In the genomic region with DNA sequence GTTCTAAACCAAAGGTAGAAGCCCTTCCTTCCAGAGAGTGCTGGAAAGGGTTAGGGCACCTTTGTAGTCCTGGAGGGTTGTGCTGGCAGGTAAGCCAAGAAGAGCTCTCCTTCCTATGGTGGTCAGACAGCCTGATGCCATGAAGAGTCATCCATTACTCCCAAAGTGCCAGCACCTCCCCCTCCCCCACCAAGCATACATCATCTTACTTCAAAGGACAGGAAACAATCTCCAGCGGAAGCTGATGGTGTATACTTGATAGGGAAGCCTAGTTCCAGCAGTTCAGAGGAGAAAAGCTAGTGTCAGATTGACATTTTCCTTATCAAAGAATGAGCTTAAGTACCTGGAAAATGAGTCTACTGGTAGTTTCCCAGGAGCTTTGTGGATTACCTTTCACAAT, we compare ENCODE assay signal across 9 mouse cellular contexts. TPM values are rescaled to one million over a fixed set of nuclear protein-coding genes. Genes with fewer than 3 reads are reported as not detected.
DNase-seq lines count a peak whose midpoint lies in the region; ATAC-seq and TF ChIP-seq lines count a peak whose summit lies in the region.
"Had no signal": no experiment of that assay in that cellular context is flagged by ENCODE, and none has a peak within 500 bp of the region (broad histone marks: within the 10 kb centered on the region; RNA-seq: fewer than 3 reads in every experiment).

No protein-coding gene starts in this region.

- H3K27ac ChIP-seq in heart, embryonic 15.5 days: no peak overlapping the region
- no peak overlapping the region for H3K27ac ChIP-seq in liver, embryonic 16.5 days (ENCODE audit: low read length)
- no peak overlapping the region for H3K27ac ChIP-seq in stomach, postnatal 0 days (replicated peaks)

- no peaks in the 10 kb centered on the region for H3K27me3 ChIP-seq in C2C12 (ENCODE audit: control insufficient read depth, insufficient read depth, insufficient read length)
- no peaks in the 10 kb centered on the region for H3K27me3 ChIP-seq in heart, embryonic 15.5 days
- H3K27me3 ChIP-seq in liver, embryonic 16.5 days (ENCODE audit: control insufficient read depth, insufficient read depth, low read depth, low read length): no peaks in the 10 kb centered on the region
- no peaks in the 10 kb centered on the region for H3K27me3 ChIP-seq in stomach, postnatal 0 days (ENCODE audit: control insufficient read depth, insufficient read depth, low read length)

- peak; percentile 58 for DNase-seq in adrenal gland, postnatal 14 days
- DNase-seq in adrenal gland, postnatal 25 days: no peak
- DNase-seq in stomach, postnatal 0 days (ENCODE audit: low spot score): no peak
- DNase-seq in frontal cortex, postnatal 10 days (ENCODE audit: low spot score in 2 of 2): no peak
- no peak for DNase-seq in ovary, adult 18-20 months (ENCODE audit: low spot score)

- H3K4me2 ChIP-seq in heart, embryonic 15.5 days: peak overlapping the region; percentile 76
- H3K4me2 ChIP-seq in liver, embryonic 16.5 days (ENCODE audit: low read depth, low read length): peak overlapping the region; percentile 45
- H3K4me2 ChIP-seq in stomach, postnatal 0 days (replicated peaks; ENCODE audit: low read depth): peak overlapping the region; percentile 43

- H3ac ChIP-seq in C2C12 (ENCODE audit: control insufficient read depth, insufficient read length, low read depth): no peak overlapping the region

- H3K9me3 ChIP-seq in heart, embryonic 15.5 days (replicated peaks): no peaks in the 10 kb centered on the region
- no peaks in the 10 kb centered on the region for H3K9me3 ChIP-seq in liver, embryonic 16.5 days (replicated peaks; ENCODE audit: control insufficient read depth, low read length)
- no peaks in the 10 kb centered on the region for H3K9me3 ChIP-seq in stomach, postnatal 0 days (ENCODE audit: control insufficient read depth, low read length)

- peak overlapping the region; percentile 0 for H3K4me3 ChIP-seq in C2C12 (ENCODE audit: insufficient read depth, poor library complexity, severe bottlenecking)
- H3K4me3 ChIP-seq in heart, embryonic 15.5 days: peak overlapping the region; percentile 30
- peak overlapping the region; percentile 4 for H3K4me3 ChIP-seq in liver, embryonic 16.5 days (ENCODE audit: low read depth, low read length)
- peak overlapping the region; percentile 15; the same call in 1 of the 2 replicates for H3K4me3 ChIP-seq in stomach, postnatal 0 days (ENCODE audit: low read depth, low read length)

- 18% methylated on average over 1 of the region's 1 CpGs for WGBS in heart, embryonic 15.5 days
- 19% methylated on average over 1 of the region's 1 CpGs for WGBS in liver, embryonic 16.5 days (ENCODE audit: insufficient replicate concordance)
- 39% methylated on average over 1 of the region's 1 CpGs for WGBS in stomach, postnatal 0 days

- H3K79me3 ChIP-seq in C2C12 (ENCODE audit: low read depth): peaks cover 51% of the 10 kb centered on the region

- no peak overlapping the region for H3K9ac ChIP-seq in heart, embryonic 15.5 days
- no peak overlapping the region for H3K9ac ChIP-seq in liver, embryonic 16.5 days (ENCODE audit: low read depth, low read length)
- 0 out of 2 replicates have a peak overlapping the region, but pooled peaks have one; percentile 27 for H3K9ac ChIP-seq in stomach, postnatal 0 days (ENCODE audit: low read length)

- ATAC-seq in heart, embryonic 15.5 days (replicated peaks; ENCODE audit: insufficient number of reproducible peaks, insufficient read depth, low FRiP score, low read depth): no peak
- ATAC-seq in liver, embryonic 16.5 days (ENCODE audit: low read depth): no peak
- no peak for ATAC-seq in stomach, postnatal 0 days (ENCODE audit: low FRiP score, low TSS enrichment)

- peaks cover 46% of the 10 kb centered on the region for H3K36me3 ChIP-seq in C2C12 (ENCODE audit: control insufficient read depth, insufficient read depth)
- peaks cover 33% of the 10 kb centered on the region for H3K36me3 ChIP-seq in heart, embryonic 15.5 days
- H3K36me3 ChIP-seq in liver, embryonic 16.5 days (ENCODE audit: control insufficient read depth, insufficient read depth): no peaks in the 10 kb centered on the region; the same call in 1 of the 2 replicates
- H3K36me3 ChIP-seq in stomach, postnatal 0 days (ENCODE audit: control insufficient read depth, insufficient read depth, low read length): peaks cover 2% of the 10 kb centered on the region; the same call in 1 of the 2 replicates

- H3K79me2 ChIP-seq in C2C12 (ENCODE audit: control insufficient read depth, insufficient read depth): peaks cover 61% of the 10 kb centered on the region

- H3K4me1 ChIP-seq in heart, embryonic 15.5 days (replicated peaks): peaks cover 44% of the 10 kb centered on the region
- H3K4me1 ChIP-seq in liver, embryonic 16.5 days (ENCODE audit: control insufficient read depth, low read depth, low read length): peaks cover 20% of the 10 kb centered on the region
- peaks cover 8% of the 10 kb centered on the region; the same call in 1 of the 2 replicates for H3K4me1 ChIP-seq in stomach, postnatal 0 days (replicated peaks; ENCODE audit: control insufficient read depth, insufficient read depth)

- no peak for TF ChIP-seq EP300 in stomach, postnatal 0 days (optimal IDR thresholded peaks at IDR 0.05)

- TF ChIP-seq CTCF in C2C12 (IDR thresholded peaks at IDR 0.05; ENCODE audit: control insufficient read depth, insufficient read depth, insufficient read length): no peak
- no peak for TF ChIP-seq CTCF in stomach, postnatal 0 days (IDR thresholded peaks at IDR 0.05; ENCODE audit: low read depth)

TF ChIP-seq in C2C12, 6 proteins besides CTCF, POLR2A, EP300 and RAD21:
- no peak for TF ChIP-seq USF1 (IDR thresholded peaks at IDR 0.05; ENCODE audit: low read depth)

RNA-seq across cellular contexts. Expression of gene Epm2aip1, which starts 3.4 kb away (rescaled TPM):
- 36.3 and 39.8 TPM in 2 replicates for total RNA-seq in adrenal gland, postnatal 14 days (2021)
- total RNA-seq in adrenal gland, postnatal 25 days (2021): 48.5 and 61.5 TPM in 2 replicates
- polyA plus RNA-seq in C2C12 (2012; fragmentation: generic; extraction: Trizol): 3.0 TPM
- polyA plus RNA-seq in heart, embryonic 15.5 days (2015; fragmentation: Nextera tagmentation; extraction: Ambion mirVana): 18.4 and 20.9 TPM in 2 replicates
- polyA plus RNA-seq in liver, embryonic 16.5 days (2015; fragmentation: Nextera tagmentation; extraction: Ambion mirVana): 8.2 and 9.0 TPM in 2 replicates
- 7.7 and 8.0 TPM in 2 replicates for polyA plus RNA-seq in stomach, postnatal 0 days (2015; fragmentation: Nextera tagmentation; extraction: Ambion mirVana)

RNA-seq across cellular contexts. Expression of gene Mlh1, which starts 3.6 kb away (rescaled TPM):
- 20.6 and 20.9 TPM in 2 replicates for total RNA-seq in adrenal gland, postnatal 14 days (2021)
- 26.5 and 28.1 TPM in 2 replicates for total RNA-seq in adrenal gland, postnatal 25 days (2021)
- polyA plus RNA-seq in C2C12 (2012; fragmentation: generic; extraction: Trizol): 11.7 TPM
- 31.4 and 34.1 TPM in 2 replicates for polyA plus RNA-seq in heart, embryonic 15.5 days (2015; fragmentation: Nextera tagmentation; extraction: Ambion mirVana)
- 19.1 and 21.2 TPM in 2 replicates for polyA plus RNA-seq in liver, embryonic 16.5 days (2015; fragmentation: Nextera tagmentation; extraction: Ambion mirVana)
- polyA plus RNA-seq in stomach, postnatal 0 days (2015; fragmentation: Nextera tagmentation; extraction: Ambion mirVana): 16.1 and 17.9 TPM in 2 replicates

RNA-seq across cellular contexts. Expression of gene Trank1, which starts 36.4 kb away (rescaled TPM):
- total RNA-seq in adrenal gland, postnatal 14 days (2021): 56.4 and 61.0 TPM in 2 replicates
- total RNA-seq in adrenal gland, postnatal 25 days (2021): 69.1 and 74.9 TPM in 2 replicates
- polyA plus RNA-seq in C2C12 (2012; fragmentation: generic; extraction: Trizol): not detected
- polyA plus RNA-seq in heart, embryonic 15.5 days (2015; fragmentation: Nextera tagmentation; extraction: Ambion mirVana): 0.15 TPM in 1 of 2 replicates, not detected in the other
- polyA plus RNA-seq in liver, embryonic 16.5 days (2015; fragmentation: Nextera tagmentation; extraction: Ambion mirVana): 0.02 TPM in 1 of 2 replicates, not detected in the other
- polyA plus RNA-seq in stomach, postnatal 0 days (2015; fragmentation: Nextera tagmentation; extraction: Ambion mirVana): 0.13 and 0.16 TPM in 2 replicates
- total RNA-seq: hematopoietic stem cell, adult 5-6 weeks had no signal
